Mouse (Mus musculus) embryonic fibroblast, embryonic 13.5 days (primary cell): ENCODE measurements around the gene Tiam1.

Experiments used
- CTCF ChIP-seq: IDR thresholded peaks from 2 replicates; pipeline ENCODE4 v1.5.1; 2011; ENCODE audit warnings: mild to moderate bottlenecking, control low read depth, low read length, moderate library complexity, borderline replicate concordance; ENCODE audit not compliant: insufficient read depth
- POLR2A ChIP-seq: IDR thresholded peaks from 2 replicates; pipeline ENCODE4 v1.6.1; 2011; ENCODE audit warnings: low read depth, mild to moderate bottlenecking, control low read depth, low read length, moderate library complexity

GRCm38 (mm10) chr16:89808168-89808567, 335.4 kb downstream of the Tiam1 start:
- TF ChIP-seq CTCF (no peak), POLR2A (no peak)
